Mouse (Mus musculus): ENCODE measurements at regions not wholly inside any gene's neighbourhood (a gene's known extent, or its start where the extent isn't known, plus 50 kb on each side); places are given as distances from the start of the nearest gene placed in this dataset.

DNA sequence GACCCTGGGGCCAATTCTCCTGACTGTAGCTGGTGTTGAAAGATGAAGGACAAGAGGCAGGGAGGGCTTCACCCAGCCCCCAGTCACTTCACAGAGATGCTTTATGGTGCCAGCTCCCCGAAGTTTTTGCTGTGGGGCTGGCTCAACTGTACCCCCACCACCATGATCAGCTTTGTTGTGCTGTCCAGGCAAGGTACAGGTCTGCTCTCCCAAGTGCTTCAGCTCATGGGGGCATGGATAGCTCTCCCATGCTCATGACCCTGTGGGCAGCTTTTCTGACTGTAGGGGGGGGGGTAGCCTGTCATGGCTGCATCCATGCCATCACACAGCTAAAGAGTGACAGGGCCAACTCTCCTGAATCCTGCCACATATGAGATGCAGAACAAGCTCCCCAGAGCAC is 1072.9 kb upstream of the Cited2 start:
- no peaks in the 10 kb centered on the region for H3K4me1 ChIP-seq
- H3K9me3 ChIP-seq (replicated peaks), result no peaks in the 10 kb centered on the region
- H3K27ac ChIP-seq, result no peak overlapping the region
- no peak overlapping the region for H3K4me2 ChIP-seq
- H3K9ac ChIP-seq, result no peak overlapping the region
- no peaks in the 10 kb centered on the region for H3K36me3 ChIP-seq (ENCODE audit: poor library complexity, severe bottlenecking)
- WGBS, result 69% methylated on average over 1 of the region's 1 CpGs
- no peaks in the 10 kb centered on the region for H3K27me3 ChIP-seq
- H3K4me3 ChIP-seq, result no peak overlapping the region
- no peak for ATAC-seq

GRCm38 (mm10) chr10:16652450-16652849 is 1070.6 kb upstream of the Cited2 start:
- Histone ChIP-seq H3K9ac (no peak overlapping the region), H3K36me3 (ENCODE audit: poor library complexity, severe bottlenecking) (no peaks in the 10 kb centered on the region), H3K9me3 (replicated peaks) (no peaks in the 10 kb centered on the region), H3K27ac (no peak overlapping the region), H3K4me3 (no peak overlapping the region), H3K4me2 (no peak overlapping the region), H3K4me1 (no peaks in the 10 kb centered on the region), H3K27me3 (no peaks in the 10 kb centered on the region)
- no peak for ATAC-seq
- 93% methylated on average over 4 of the region's 4 CpGs for WGBS

DNA sequence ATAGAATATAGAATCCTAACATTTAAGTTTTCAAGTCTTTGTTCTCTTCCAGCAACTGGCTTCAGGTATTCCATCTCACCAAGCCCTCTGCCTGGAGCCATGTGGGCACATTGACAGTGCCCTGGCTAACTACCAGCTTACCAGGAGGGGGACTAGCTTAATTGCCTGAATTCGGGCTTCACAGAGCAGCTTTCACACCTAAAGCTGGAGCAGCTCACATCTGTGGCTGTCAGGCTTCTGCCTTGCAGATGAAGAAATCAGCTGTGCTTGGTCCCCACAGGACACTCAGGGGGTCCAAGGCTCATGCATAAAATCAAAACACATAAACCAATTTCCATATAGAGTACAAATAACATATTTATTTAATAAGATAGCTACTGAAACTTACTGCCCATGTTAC is 1058.5 kb upstream of the Cited2 start:
- H3K9ac ChIP-seq, result no peak overlapping the region
- H3K27ac ChIP-seq, result no peak overlapping the region
- no peak overlapping the region for H3K4me2 ChIP-seq
- no peaks in the 10 kb centered on the region for H3K36me3 ChIP-seq (ENCODE audit: poor library complexity, severe bottlenecking)
- 30% methylated on average over 1 of the region's 1 CpGs for WGBS
- no peak overlapping the region for H3K4me3 ChIP-seq
- H3K4me1 ChIP-seq, result peaks cover 6% of the 10 kb centered on the region; the same call in 1 of the 2 replicates
- H3K27me3 ChIP-seq, result no peaks in the 10 kb centered on the region
- peak; percentile 75 for ATAC-seq
- no peaks in the 10 kb centered on the region for H3K9me3 ChIP-seq (replicated peaks)

DNA sequence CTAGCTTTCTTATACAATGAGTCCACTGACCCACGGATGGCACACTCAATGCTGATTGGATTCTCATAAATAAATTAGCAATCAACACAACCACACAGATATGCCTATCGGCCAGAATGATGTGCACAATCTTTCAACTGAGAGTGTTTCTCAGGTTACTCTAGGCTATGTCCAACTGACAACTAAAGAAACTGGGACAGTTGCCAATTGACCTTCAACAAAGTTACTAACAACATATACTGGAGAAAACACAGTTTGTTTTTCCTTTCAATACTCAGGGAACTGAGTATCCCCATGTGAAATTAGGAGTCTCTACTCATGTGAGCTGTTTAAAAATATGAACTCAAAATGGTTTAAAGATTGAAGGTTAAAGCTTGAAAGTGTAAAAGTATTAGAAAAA is 1052.7 kb upstream of the Cited2 start:
- H3K4me1 ChIP-seq, result no peaks in the 10 kb centered on the region
- WGBS, result 66% methylated on average over 2 of the region's 2 CpGs
- ATAC-seq, result no peak
- no peak overlapping the region for H3K4me2 ChIP-seq
- H3K9me3 ChIP-seq (replicated peaks), result no peaks in the 10 kb centered on the region
- no peak overlapping the region for H3K9ac ChIP-seq
- no peaks in the 10 kb centered on the region for H3K36me3 ChIP-seq (ENCODE audit: poor library complexity, severe bottlenecking)
- no peaks in the 10 kb centered on the region for H3K27me3 ChIP-seq
- no peak overlapping the region for H3K27ac ChIP-seq
- no peak overlapping the region for H3K4me3 ChIP-seq

- Histone ChIP-seq H3K4me3 (no peak overlapping the region), H3K9me3 (replicated peaks) (no peaks in the 10 kb centered on the region), H3K36me3 (ENCODE audit: poor library complexity, severe bottlenecking) (no peaks in the 10 kb centered on the region), H3K4me1 (no peaks in the 10 kb centered on the region), H3K9ac (no peak overlapping the region), H3K27ac (no peak overlapping the region), H3K4me2 (no peak overlapping the region), H3K27me3 (no peaks in the 10 kb centered on the region)
- 93% methylated on average over 3 of the region's 3 CpGs for WGBS
- ATAC-seq, result no peak
Measured at GRCm38 (mm10) chr10:16681001-16681400, 1042.0 kb upstream of the Cited2 start.

- no peak for ATAC-seq
- Histone ChIP-seq H3K9ac (no peak overlapping the region), H3K27ac (no peak overlapping the region), H3K4me1 (no peaks in the 10 kb centered on the region), H3K4me3 (no peak overlapping the region), H3K27me3 (no peaks in the 10 kb centered on the region), H3K4me2 (no peak overlapping the region), H3K9me3 (replicated peaks) (no peaks in the 10 kb centered on the region), H3K36me3 (ENCODE audit: poor library complexity, severe bottlenecking) (no peaks in the 10 kb centered on the region)
- 100% methylated on average over 1 of the region's 1 CpGs for WGBS
Measured at GRCm38 (mm10) chr10:16685352-16685751, 1037.7 kb upstream of the Cited2 start.

GRCm38 (mm10) chr10:16706976-16707375 is 1016.0 kb upstream of the Cited2 start:
- Histone ChIP-seq H3K27ac (no peak overlapping the region), H3K4me3 (no peak overlapping the region), H3K4me2 (no peak overlapping the region), H3K4me1 (no peaks in the 10 kb centered on the region), H3K9ac (no peak overlapping the region), H3K36me3 (ENCODE audit: poor library complexity, severe bottlenecking) (no peaks in the 10 kb centered on the region), H3K9me3 (replicated peaks) (no peaks in the 10 kb centered on the region), H3K27me3 (no peaks in the 10 kb centered on the region)
- no peak for ATAC-seq
- 77% methylated on average over 2 of the region's 2 CpGs for WGBS

DNA sequence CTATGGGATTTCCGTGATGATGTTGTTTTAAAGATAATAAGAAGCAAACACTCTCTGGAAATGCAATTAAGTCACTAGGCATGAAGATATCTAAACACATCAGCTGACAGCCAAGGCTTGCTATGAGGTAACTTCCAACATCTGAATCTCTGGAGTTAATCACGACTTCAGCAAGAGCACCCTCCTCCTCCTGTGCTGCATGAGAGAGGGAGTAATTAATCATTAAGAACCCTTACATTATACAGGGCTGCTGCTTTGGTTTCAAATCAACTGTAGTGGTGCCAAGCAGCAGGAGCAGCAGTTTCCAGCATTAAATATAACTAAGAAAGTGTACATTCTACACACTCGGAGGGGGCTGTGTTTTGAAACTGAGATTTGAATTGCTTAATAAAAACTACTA is 1009.9 kb upstream of the Cited2 start:
- peak; percentile 27; the same call in 1 of the 2 replicates for ATAC-seq
- WGBS, result 66% methylated on average over 3 of the region's 3 CpGs

GRCm38 (mm10) chr10:16714065-16714464 is 1009.0 kb upstream of the Cited2 start:
- no peaks in the 10 kb centered on the region for H3K9me3 ChIP-seq (replicated peaks)
- no peaks in the 10 kb centered on the region for H3K27me3 ChIP-seq
- no peaks in the 10 kb centered on the region for H3K4me1 ChIP-seq
- no peak overlapping the region for H3K4me2 ChIP-seq
- H3K27ac ChIP-seq, result no peak overlapping the region
- H3K4me3 ChIP-seq, result no peak overlapping the region
- 81% methylated on average over 4 of the region's 4 CpGs for WGBS
- no peak overlapping the region for H3K9ac ChIP-seq
- no peak for ATAC-seq
- no peaks in the 10 kb centered on the region for H3K36me3 ChIP-seq (ENCODE audit: poor library complexity, severe bottlenecking)

More for the DNA sequence above, 1009.9 kb upstream of the Cited2 start:
- H3K4me2 ChIP-seq, result no peak overlapping the region
- no peak overlapping the region for H3K9ac ChIP-seq
- no peak overlapping the region for H3K27ac ChIP-seq
- no peaks in the 10 kb centered on the region for H3K4me1 ChIP-seq
- H3K4me3 ChIP-seq, result no peak overlapping the region
- no peaks in the 10 kb centered on the region for H3K9me3 ChIP-seq (replicated peaks)
- no peaks in the 10 kb centered on the region for H3K36me3 ChIP-seq (ENCODE audit: poor library complexity, severe bottlenecking)
- H3K27me3 ChIP-seq, result no peaks in the 10 kb centered on the region

GRCm38 (mm10) chr10:16714526-16714925 is 1008.5 kb upstream of the Cited2 start:
- H3K9ac ChIP-seq, result no peak overlapping the region
- ATAC-seq, result no peak
- H3K4me2 ChIP-seq, result no peak overlapping the region
- WGBS, result 77% methylated on average over 2 of the region's 2 CpGs
- no peaks in the 10 kb centered on the region for H3K4me1 ChIP-seq
- H3K9me3 ChIP-seq (replicated peaks), result no peaks in the 10 kb centered on the region
- no peak overlapping the region for H3K4me3 ChIP-seq
- no peak overlapping the region for H3K27ac ChIP-seq
- no peaks in the 10 kb centered on the region for H3K27me3 ChIP-seq
- no peaks in the 10 kb centered on the region for H3K36me3 ChIP-seq (ENCODE audit: poor library complexity, severe bottlenecking)

DNA sequence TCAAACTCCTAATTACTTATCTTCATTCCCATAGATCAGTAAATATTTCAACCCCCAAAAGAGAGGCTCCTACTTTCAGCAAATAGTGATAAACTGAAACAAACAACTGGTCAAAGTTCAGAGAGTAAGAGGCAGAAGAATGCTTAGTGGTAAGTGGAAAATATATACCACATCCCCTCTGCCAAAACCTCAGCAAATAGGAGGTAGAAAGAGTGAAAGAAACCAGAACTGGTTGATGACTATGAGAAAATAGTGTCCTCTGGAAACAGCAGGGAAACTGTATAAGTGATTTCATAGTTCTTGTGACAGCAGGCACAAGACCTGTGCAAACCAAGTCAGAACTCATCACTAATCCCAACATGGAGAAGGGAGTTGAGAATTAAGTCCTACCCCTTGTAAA is 980.8 kb upstream of the Cited2 start:
- H3K9ac ChIP-seq, result no peak overlapping the region
- H3K4me2 ChIP-seq, result no peak overlapping the region
- no peaks in the 10 kb centered on the region for H3K4me1 ChIP-seq
- no peaks in the 10 kb centered on the region for H3K9me3 ChIP-seq (replicated peaks)
- ATAC-seq, result no peak
- no peak overlapping the region for H3K4me3 ChIP-seq
- no peaks in the 10 kb centered on the region for H3K36me3 ChIP-seq (ENCODE audit: poor library complexity, severe bottlenecking)
- H3K27me3 ChIP-seq, result no peaks in the 10 kb centered on the region
- H3K27ac ChIP-seq, result no peak overlapping the region

GRCm38 (mm10) chr10:16751546-16751945 is 971.5 kb upstream of the Cited2 start:
- no peaks in the 10 kb centered on the region for H3K36me3 ChIP-seq (ENCODE audit: poor library complexity, severe bottlenecking)
- H3K4me1 ChIP-seq, result no peaks in the 10 kb centered on the region
- no peak overlapping the region for H3K27ac ChIP-seq
- H3K4me2 ChIP-seq, result no peak overlapping the region
- H3K9ac ChIP-seq, result no peak overlapping the region
- no peak overlapping the region for H3K4me3 ChIP-seq
- no peaks in the 10 kb centered on the region for H3K9me3 ChIP-seq (replicated peaks)
- no peak for ATAC-seq
- H3K27me3 ChIP-seq, result no peaks in the 10 kb centered on the region

DNA sequence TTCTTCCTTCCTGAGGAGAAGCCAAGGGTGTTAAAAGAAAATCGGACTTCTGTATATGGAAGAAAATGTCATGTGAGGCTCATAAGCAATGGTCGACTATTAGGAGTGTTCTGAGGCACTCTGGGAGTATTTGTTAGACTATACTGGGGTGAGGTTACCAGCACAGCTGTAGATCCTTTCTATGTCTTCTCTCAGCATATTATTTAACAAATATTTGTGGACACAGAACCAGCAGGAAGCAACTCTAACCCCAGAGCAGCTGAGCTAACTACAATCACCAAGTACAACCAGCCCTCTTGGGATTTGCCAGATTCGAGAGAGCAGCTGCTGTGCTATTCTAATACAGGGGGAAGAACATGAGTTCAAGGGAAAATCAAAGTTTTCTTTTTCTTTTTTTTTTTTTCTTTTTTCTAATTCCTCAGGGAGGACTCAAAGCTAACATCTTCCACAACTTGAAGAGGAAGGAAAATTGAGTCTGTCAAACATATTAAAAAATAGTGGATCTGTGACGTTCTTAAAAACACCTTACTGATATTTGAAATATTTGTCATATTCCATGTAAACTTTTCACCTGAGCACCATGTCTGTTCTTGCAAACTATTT is 933.3 kb upstream of the Cited2 start:
- H3K4me2 ChIP-seq, result no peak overlapping the region

More for the DNA sequence above, 933.3 kb upstream of the Cited2 start:
- H3K36me3 ChIP-seq (ENCODE audit: poor library complexity, severe bottlenecking), result no peaks in the 10 kb centered on the region
- H3K9ac ChIP-seq, result no peak overlapping the region
- no peaks in the 10 kb centered on the region for H3K27me3 ChIP-seq
- no peak overlapping the region for H3K27ac ChIP-seq
- WGBS, result 74% methylated on average over 4 of the region's 4 CpGs
- H3K9me3 ChIP-seq (replicated peaks), result no peaks in the 10 kb centered on the region
- no peaks in the 10 kb centered on the region for H3K4me1 ChIP-seq
- no peak for ATAC-seq
- H3K4me3 ChIP-seq, result no peak overlapping the region
